Mouse (Mus musculus) limb, embryonic 11.5 days (tissue): ENCODE results near the gene Mettl15. TPM values are rescaled to one million over a fixed set of nuclear protein-coding genes. Genes with fewer than 3 reads are reported as not detected.
"Not testable (repeated sequence)": the region's sequence is repeated elsewhere in the genome, so short reads cannot be mapped to it uniquely, and the experiment has no call there.

Experiments used
- ATAC-seq: fragments of 200-750 bp; cut with Nextera tagmentation; 2 replicates; pipeline ENCODE4 v1.8.0; 2017; ENCODE audit warnings: low read depth; ENCODE audit not compliant: insufficient number of reproducible peaks, low FRiP score, low TSS enrichment
- DNase-seq: peaks from one replicate; pipeline ENCODE4 v3.0.0-alpha.2; 2015; ENCODE audit warnings: low spot score
- H3K27ac ChIP-seq: fragments of 300-500 bp; sonication (generic); replicated peaks from 2 replicates; pipeline ENCODE4 v1.5.1; 2014; ENCODE audit warnings: low read depth, mild to moderate bottlenecking, low read length
- H3K27me3 ChIP-seq: fragments of 300-500 bp; sonication (generic); 2 replicates; pipeline ENCODE4 v1.6.1; 2014; ENCODE audit warnings: mild to moderate bottlenecking, low read length, mixed read lengths; ENCODE audit not compliant: control insufficient read depth, insufficient read depth
- H3K36me3 ChIP-seq: fragments of 300-500 bp; sonication (generic); 2 replicates; pipeline ENCODE4 v1.6.1; 2014; ENCODE audit warnings: mild to moderate bottlenecking, low read length, moderate library complexity, mixed read lengths; ENCODE audit not compliant: control insufficient read depth, insufficient read depth
- H3K4me1 ChIP-seq: fragments of 300-500 bp; sonication (generic); 2 replicates; pipeline ENCODE4 v1.6.1; 2014; ENCODE audit warnings: low read length, mixed read lengths; ENCODE audit not compliant: control insufficient read depth, insufficient read depth
- H3K4me2 ChIP-seq: fragments of 300-500 bp; sonication (generic); 2 replicates; pipeline ENCODE4 v1.6.1; 2014; ENCODE audit warnings: low read depth, mild to moderate bottlenecking, moderate library complexity; ENCODE audit not compliant: severe bottlenecking
- H3K4me3 ChIP-seq: fragments of 300-500 bp; sonication (generic); 2 replicates; pipeline ENCODE4 v1.5.1; 2014; ENCODE audit warnings: low read depth, low read length
- H3K9ac ChIP-seq: fragments of 300-500 bp; sonication (generic); 2 replicates; pipeline ENCODE4 v1.6.1; 2014; ENCODE audit warnings: mild to moderate bottlenecking, low read length
- H3K9me3 ChIP-seq: fragments of 300-500 bp; sonication (generic); 2 replicates; pipeline ENCODE4 v1.6.1; 2016; ENCODE audit warnings: low read length; ENCODE audit not compliant: control insufficient read depth
- WGBS: fragments of 180-500 bp; shearing (Covaris S2); extraction: QIAGEN DNeasy Blood & Tissue Kit; methylation state at CpG from one replicate; pipeline ENCODE4 v1.1.7; 2014; 5-methylcytosine and 5-hydroxymethylcytosine counted together
- polyA plus RNA-seq: library from polyadenylated mRNA; unstranded; fragments of >200 nt; fragmentation: Nextera tagmentation; extraction: Ambion mirVana; gene quantifications from 2 replicates; pipeline ENCODE4 v1.2.1, GENCODE M21; 2014

Gene Mettl15
- polyA plus RNA-seq, 1 experiment from 2014 or later: 8.3 TPM

DNA sequence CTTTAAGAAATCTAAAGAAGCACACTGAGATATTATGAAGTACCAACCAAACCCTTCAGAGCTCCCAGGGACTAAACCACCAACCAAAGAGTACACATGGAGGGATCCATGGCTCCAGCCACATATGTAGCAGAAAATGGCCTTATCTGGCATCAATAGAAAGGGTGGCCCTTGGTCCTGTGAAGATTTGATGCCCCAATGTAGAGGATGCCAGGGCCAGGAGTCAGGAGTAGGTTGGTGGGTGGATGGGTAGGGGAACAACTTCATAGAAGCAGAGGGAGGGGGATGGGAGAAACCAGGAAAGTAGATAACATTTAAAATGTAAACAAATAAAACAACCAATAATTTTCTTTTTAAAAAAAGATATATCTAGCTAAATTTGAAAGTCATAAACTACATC is 50.1 kb downstream of the Mettl15 start:
- ATAC-seq (no peak), DNase-seq (no peak)
- Histone ChIP-seq H3K9me3 (no peaks in the 10 kb centered on the region), H3K36me3 (no peaks in the 10 kb centered on the region), H3K4me3 (no peak overlapping the region), H3K4me1 (no peaks in the 10 kb centered on the region), H3K9ac (no peak overlapping the region), H3K27ac (no peak overlapping the region), H3K27me3 (no peaks in the 10 kb centered on the region), H3K4me2 (no peak overlapping the region)

DNA sequence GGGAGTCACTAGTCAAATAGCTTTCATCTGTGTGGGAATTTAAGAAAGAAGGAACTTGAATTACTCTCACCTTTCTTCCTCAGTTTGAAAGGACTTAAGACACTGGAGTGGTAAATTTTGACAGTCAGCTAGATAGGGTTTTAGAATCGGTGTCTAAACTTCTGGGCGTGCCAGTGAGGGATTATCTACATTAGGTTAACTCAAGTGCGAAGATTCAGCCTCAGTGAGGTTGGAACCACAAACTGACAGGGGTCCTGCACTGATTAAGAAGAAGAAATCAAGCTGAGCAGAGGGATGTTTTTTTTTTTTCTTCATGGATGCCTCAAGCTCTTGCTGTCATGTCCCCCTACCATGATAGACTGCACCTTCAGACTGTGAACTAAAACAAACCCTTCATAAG is 53.4 kb downstream of the Mettl15 start:
- Histone ChIP-seq H3K4me1 (no peaks in the 10 kb centered on the region), H3K9me3 (no peaks in the 10 kb centered on the region), H3K4me2 (no peak overlapping the region), H3K27ac (no peak overlapping the region), H3K4me3 (no peak overlapping the region), H3K36me3 (no peaks in the 10 kb centered on the region), H3K9ac (no peak overlapping the region), H3K27me3 (no peaks in the 10 kb centered on the region)
- ATAC-seq (no peak), DNase-seq (no peak)
- 82% methylated on average over 3 of the region's 3 CpGs for WGBS

- Histone ChIP-seq H3K27ac (no peak overlapping the region), H3K9me3 (no peaks in the 10 kb centered on the region), H3K27me3 (no peaks in the 10 kb centered on the region), H3K4me3 (no peak overlapping the region), H3K36me3 (no peaks in the 10 kb centered on the region), H3K9ac (no peak overlapping the region), H3K4me2 (no peak overlapping the region), H3K4me1 (no peaks in the 10 kb centered on the region)
- ATAC-seq: no peak
- 88% methylated on average over 2 of the region's 2 CpGs for WGBS
- DNase-seq: no peak
Observed at GRCm38 (mm10) chr2:109221470-109221869, 59.1 kb downstream of the Mettl15 start.

DNA sequence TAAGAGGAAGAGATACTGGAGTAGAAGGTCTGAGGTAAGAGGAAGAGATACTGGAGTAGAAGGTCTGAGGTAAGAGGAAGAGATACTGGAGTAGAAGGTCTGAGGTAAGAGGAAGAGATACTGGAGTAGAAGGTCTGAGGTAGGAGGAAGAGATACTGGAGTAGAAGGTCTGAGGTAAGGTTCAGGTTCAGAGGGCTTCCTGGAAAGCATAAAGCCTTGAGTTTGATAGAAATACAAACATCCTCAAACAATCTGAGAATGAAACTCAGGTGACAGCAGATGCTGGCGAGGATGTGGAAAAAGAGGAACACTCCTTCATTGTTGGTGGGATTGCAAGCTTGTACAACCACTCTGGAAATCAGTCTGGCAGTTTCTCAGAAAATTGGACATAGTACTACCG is 63.9 kb downstream of the Mettl15 start:
- DNase-seq, H3K9me3 ChIP-seq, H3K27ac ChIP-seq, H3K4me2 ChIP-seq, H3K4me3 ChIP-seq, H3K4me1 ChIP-seq, ATAC-seq, H3K36me3 ChIP-seq, H3K9ac ChIP-seq, H3K27me3 ChIP-seq: not testable (repeated sequence)
- 83% methylated on average over 1 of the region's 2 CpGs for WGBS

- not testable (repeated sequence) for H3K4me1 ChIP-seq, H3K4me3 ChIP-seq, H3K27ac ChIP-seq, H3K27me3 ChIP-seq, DNase-seq, H3K36me3 ChIP-seq, ATAC-seq, H3K9ac ChIP-seq, H3K9me3 ChIP-seq, H3K4me2 ChIP-seq
- 82% methylated on average over 1 of the region's 1 CpGs for WGBS
Observed at GRCm38 (mm10) chr2:109210641-109211040, 69.9 kb downstream of the Mettl15 start.

DNA sequence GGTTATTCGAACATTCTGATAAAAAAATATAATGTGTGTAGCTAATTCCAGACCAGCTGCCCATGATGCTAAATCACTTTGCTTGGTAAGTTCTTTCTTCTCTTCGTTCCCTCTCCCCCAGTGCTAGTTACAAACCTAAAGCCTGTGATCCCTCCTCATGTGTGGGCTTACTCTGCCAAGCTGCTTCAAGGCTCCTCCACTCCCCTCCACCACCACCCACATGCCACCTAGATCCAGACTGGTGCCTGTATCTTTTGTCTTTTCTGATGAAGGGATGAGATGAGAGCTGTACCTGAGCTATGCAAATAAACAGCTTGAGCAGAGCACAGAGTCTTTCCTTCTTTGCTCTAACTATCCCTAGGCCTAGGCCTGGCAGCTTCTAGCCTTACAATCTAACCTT is 72.5 kb downstream of the Mettl15 start:
- Histone ChIP-seq H3K9ac (no peak overlapping the region), H3K27me3 (no peaks in the 10 kb centered on the region), H3K4me2 (no peak overlapping the region), H3K9me3 (no peaks in the 10 kb centered on the region), H3K36me3 (no peaks in the 10 kb centered on the region), H3K27ac (no peak overlapping the region), H3K4me1 (no peaks in the 10 kb centered on the region), H3K4me3 (no peak overlapping the region)
- no peak for ATAC-seq
- DNase-seq: no peak
- WGBS: 72% methylated on average over 2 of the region's 2 CpGs

- WGBS: 92% methylated on average over 3 of the region's 3 CpGs
Observed at GRCm38 (mm10) chr2:109182993-109183392, 97.6 kb downstream of the Mettl15 start.

DNA sequence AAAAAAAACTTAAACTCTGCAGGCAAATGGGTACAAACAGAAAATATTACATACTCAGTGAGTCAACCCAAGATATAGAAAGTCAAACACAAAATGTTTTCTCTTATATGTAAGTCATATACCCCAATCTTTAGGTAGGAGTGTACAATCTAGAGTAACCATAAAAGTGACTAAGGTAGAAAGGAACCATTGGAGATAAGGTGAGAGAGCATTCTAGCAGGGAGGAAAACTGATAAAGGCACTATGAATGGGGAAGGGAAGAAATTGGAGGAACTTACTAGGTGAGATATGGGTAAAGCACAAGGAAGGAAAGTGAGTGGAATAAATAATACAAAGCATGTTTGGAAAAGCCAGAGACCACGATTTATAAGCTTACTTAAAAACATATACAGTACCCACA is 122.0 kb downstream of the Mettl15 start:
- Histone ChIP-seq H3K9me3 (no peaks in the 10 kb centered on the region), H3K4me3 (no peak overlapping the region), H3K36me3 (no peaks in the 10 kb centered on the region), H3K27ac (no peak overlapping the region), H3K9ac (no peak overlapping the region), H3K27me3 (no peaks in the 10 kb centered on the region), H3K4me2 (no peak overlapping the region), H3K4me1 (no peaks in the 10 kb centered on the region)
- ATAC-seq (no peak), DNase-seq (no peak)
- WGBS: 67% methylated on average over 1 of the region's 1 CpGs

More at GRCm38 (mm10) chr2:109182993-109183392, 97.6 kb downstream of the Mettl15 start:
- no peak for ATAC-seq
- no peaks in the 10 kb centered on the region for H3K36me3 ChIP-seq
- no peak overlapping the region for H3K27ac ChIP-seq
- H3K9ac ChIP-seq: no peak overlapping the region
- H3K4me1 ChIP-seq: no peaks in the 10 kb centered on the region
- H3K4me3 ChIP-seq: no peak overlapping the region
- H3K9me3 ChIP-seq: no peaks in the 10 kb centered on the region
- H3K27me3 ChIP-seq: no peaks in the 10 kb centered on the region
- no peak for DNase-seq
- H3K4me2 ChIP-seq: no peak overlapping the region

GRCm38 (mm10) chr2:109156131-109156530 is 124.4 kb downstream of the Mettl15 start:
- no peak overlapping the region for H3K27ac ChIP-seq
- no peak overlapping the region for H3K9ac ChIP-seq
- no peaks in the 10 kb centered on the region for H3K27me3 ChIP-seq
- H3K4me2 ChIP-seq: no peak overlapping the region
- ATAC-seq (no peak), DNase-seq (no peak)
- H3K36me3 ChIP-seq: no peaks in the 10 kb centered on the region
- H3K4me3 ChIP-seq: no peak overlapping the region
- H3K9me3 ChIP-seq: no peaks in the 10 kb centered on the region
- no peaks in the 10 kb centered on the region for H3K4me1 ChIP-seq
- 75% methylated on average over 1 of the region's 1 CpGs for WGBS
